Comparison of ENCODE assay signal across 23 mouse cellular contexts in the genomic region with DNA sequence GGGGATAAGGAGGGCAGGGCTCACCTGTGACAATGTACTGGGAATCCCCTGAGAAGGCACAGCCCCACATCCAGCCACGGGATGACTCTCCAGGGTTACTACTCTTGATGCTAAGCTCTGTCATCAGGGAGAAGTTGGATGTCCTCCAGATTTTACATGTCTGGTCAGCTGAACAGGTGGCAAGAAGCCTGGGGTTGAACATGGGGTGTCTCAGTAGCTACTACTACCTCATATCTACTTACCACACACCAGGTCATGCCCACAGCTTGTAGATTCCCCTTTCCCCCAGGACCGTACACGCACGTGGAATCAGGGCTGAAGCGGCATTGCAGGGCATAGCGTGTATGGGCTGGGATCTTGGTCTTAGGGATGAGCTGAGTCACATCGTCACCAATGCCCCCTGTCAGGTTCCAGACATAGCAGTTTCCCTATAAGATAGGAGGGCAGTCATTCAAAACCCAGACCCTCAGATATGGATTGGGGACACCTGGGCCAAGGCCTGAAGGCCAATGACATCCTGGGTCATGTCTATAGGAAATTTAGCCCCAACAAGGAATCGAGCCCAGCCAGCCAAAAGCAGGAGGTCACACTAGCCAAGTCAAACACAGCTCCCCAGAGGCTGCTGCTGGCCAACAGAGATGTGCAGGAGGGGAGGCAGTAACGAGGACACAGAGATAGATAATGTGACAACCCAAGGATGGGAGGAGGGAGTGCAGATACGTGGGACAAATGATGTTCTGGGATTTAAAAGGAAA. TPM values are rescaled to one million over a fixed set of nuclear protein-coding genes. Genes with fewer than 3 reads are reported as not detected.
DNase-seq lines count a peak whose midpoint lies in the region; ATAC-seq and TF ChIP-seq lines count a peak whose summit lies in the region.
"Had no signal": no experiment of that assay in that cellular context is flagged by ENCODE, and none has a peak within 500 bp of the region (broad histone marks: within the 10 kb centered on the region; RNA-seq: fewer than 3 reads in every experiment).

No protein-coding gene starts in this region.

- H3K27me3 ChIP-seq in heart, embryonic 13.5 days (replicated peaks), result no peaks in the 10 kb centered on the region
- H3K27me3 ChIP-seq in liver, embryonic 15.5 days, result no peaks in the 10 kb centered on the region
- no peaks in the 10 kb centered on the region for H3K27me3 ChIP-seq in liver, embryonic 11.5 days (replicated peaks; ENCODE audit: control insufficient read depth, insufficient read depth, low read length)
- H3K27me3 ChIP-seq: CH12.LX; embryonic facial prominence, embryonic 13.5 days; forebrain, embryonic 13.5 days; hindbrain, embryonic 15.5 days; Patski had no signal

- no peak overlapping the region for H3K27ac ChIP-seq in heart, embryonic 13.5 days (replicated peaks)
- H3K27ac ChIP-seq in liver, embryonic 15.5 days (replicated peaks), result 0 out of 2 replicates have a peak overlapping the region, but pooled peaks have one; percentile 95
- H3K27ac ChIP-seq in liver, embryonic 11.5 days (ENCODE audit: low read depth, low read length), result no peak overlapping the region
- no peak overlapping the region for H3K27ac ChIP-seq in bone marrow, adult 2 months (ENCODE audit: control insufficient read depth, insufficient read depth, low read depth, low read length, poor library complexity)
- H3K27ac ChIP-seq: embryonic facial prominence, embryonic 13.5 days; forebrain, embryonic 13.5 days; gastrocnemius, adult 2 months; hindbrain, embryonic 15.5 days had no signal

- 89% methylated on average over 10 of the region's 10 CpGs for WGBS in heart, embryonic 13.5 days
- WGBS in liver, embryonic 15.5 days (ENCODE audit: insufficient replicate concordance), result 78% methylated on average over 10 of the region's 10 CpGs
- 90% methylated on average over 10 of the region's 10 CpGs for WGBS in liver, embryonic 11.5 days
- 86% methylated on average over 10 of the region's 10 CpGs for WGBS in bone marrow, adult 2 months

- no peak overlapping the region for H3K4me3 ChIP-seq in heart, embryonic 13.5 days
- H3K4me3 ChIP-seq in liver, embryonic 15.5 days (replicated peaks), result 0 out of 2 replicates have a peak overlapping the region, but pooled peaks have one; percentile 93
- H3K4me3 ChIP-seq in liver, embryonic 11.5 days (ENCODE audit: low read depth, low read length), result no peak overlapping the region
- H3K4me3 ChIP-seq in bone marrow, adult 2 months (replicated peaks; ENCODE audit: control insufficient read depth, low read depth, low read length), result peak overlapping the region; percentile 40
- H3K4me3 ChIP-seq: embryonic facial prominence, embryonic 13.5 days; forebrain, embryonic 13.5 days; gastrocnemius, adult 2 months; hindbrain, embryonic 15.5 days had no signal

- peak; percentile 45 for DNase-seq in cerebellum, adult 9-11 months
- no peak for DNase-seq in cerebellum, adult 18-20 months
- no peak for DNase-seq in heart, postnatal 4 days
- no peak for DNase-seq in liver, embryonic 11.5 days (ENCODE audit: low spot score)
- DNase-seq: adrenal gland, adult 2 months; adrenal gland, postnatal 25 days; cerebellum, postnatal 14 days; gastrocnemius, adult 2 months; gastrocnemius, postnatal 36 days; heart, postnatal 10 days; kidney, adult 2 months had no signal

- peaks cover 48% of the 10 kb centered on the region for H3K36me3 ChIP-seq in heart, embryonic 13.5 days
- H3K36me3 ChIP-seq in liver, embryonic 15.5 days (replicated peaks), result peaks cover 67% of the 10 kb centered on the region
- peaks cover 24% of the 10 kb centered on the region for H3K36me3 ChIP-seq in liver, embryonic 11.5 days (ENCODE audit: control insufficient read depth, insufficient read depth, low read length)

- H3K9me3 ChIP-seq in heart, embryonic 13.5 days, result no peaks in the 10 kb centered on the region
- no peaks in the 10 kb centered on the region for H3K9me3 ChIP-seq in liver, embryonic 15.5 days (replicated peaks)
- H3K9me3 ChIP-seq in liver, embryonic 11.5 days (ENCODE audit: control insufficient read depth, low read length), result no peaks in the 10 kb centered on the region
- H3K9me3 ChIP-seq: embryonic facial prominence, embryonic 13.5 days; forebrain, embryonic 13.5 days; hindbrain, embryonic 15.5 days had no signal

- TF ChIP-seq CTCF in bone marrow, adult 2 months (IDR thresholded peaks at IDR 0.05; ENCODE audit: control insufficient read depth, insufficient read depth, low read length), result no peak

- H3K4me2 ChIP-seq in heart, embryonic 13.5 days, result no peak overlapping the region
- H3K4me2 ChIP-seq in liver, embryonic 15.5 days, result no peak overlapping the region; the same call in 1 of the 2 replicates
- H3K4me2 ChIP-seq in liver, embryonic 11.5 days, result no peak overlapping the region
- H3K4me2 ChIP-seq: embryonic facial prominence, embryonic 13.5 days; forebrain, embryonic 13.5 days; hindbrain, embryonic 15.5 days had no signal

- no peak for TF ChIP-seq POLR2A in bone marrow, adult 2 months (IDR thresholded peaks at IDR 0.05; ENCODE audit: borderline replicate concordance, control insufficient read depth, low read depth, low read length)

- H3K9ac ChIP-seq in heart, embryonic 13.5 days, result 0 out of 2 replicates have a peak overlapping the region, but pooled peaks have one; percentile 29
- H3K9ac ChIP-seq in liver, embryonic 15.5 days, result no peak overlapping the region
- no peak overlapping the region for H3K9ac ChIP-seq in liver, embryonic 11.5 days (ENCODE audit: low read depth, low read length)
- H3K9ac ChIP-seq: forebrain, embryonic 13.5 days; hindbrain, embryonic 15.5 days had no signal

- H3K4me1 ChIP-seq in heart, embryonic 13.5 days, result peaks cover 53% of the 10 kb centered on the region
- H3K4me1 ChIP-seq in liver, embryonic 15.5 days (replicated peaks), result peaks cover 60% of the 10 kb centered on the region
- H3K4me1 ChIP-seq in liver, embryonic 11.5 days (replicated peaks; ENCODE audit: control insufficient read depth, insufficient read depth, low read length), result peaks cover 29% of the 10 kb centered on the region
- H3K4me1 ChIP-seq in bone marrow, adult 2 months (ENCODE audit: control insufficient read depth, insufficient read depth, low read length), result peaks cover 5% of the 10 kb centered on the region; the same call in 1 of the 2 replicates

- ATAC-seq in heart, embryonic 13.5 days (ENCODE audit: extremely low read depth, insufficient number of reproducible peaks, low FRiP score, low TSS enrichment), result no peak
- no peak for ATAC-seq in liver, embryonic 15.5 days (ENCODE audit: insufficient read depth)
- no peak for ATAC-seq in liver, embryonic 11.5 days (replicated peaks; ENCODE audit: low FRiP score)
- ATAC-seq in activated CD4-positive, CD25-positive, alpha-beta regulatory T cell, adult 4 months, result no peak
- ATAC-seq: forebrain, embryonic 13.5 days; intestine, embryonic 16.5 days; Patski had no signal

RNA-seq across cellular contexts. Expression of a gene that starts 2.5 kb away (rescaled TPM):
- 0.27 TPM in 1 of 2 replicates, not detected in the other for polyA plus RNA-seq in heart, embryonic 13.5 days (2015; fragmentation: Nextera tagmentation; extraction: Ambion mirVana)
- under 1 TPM in 1 of 2 experiments, not detected in 1; 0.29 TPM for total RNA-seq in heart, postnatal 4 days (2021)
- polyA plus RNA-seq in liver, embryonic 15.5 days (2015; fragmentation: Nextera tagmentation; extraction: Ambion mirVana), result 0.13 TPM in 1 of 2 replicates, not detected in the other
- polyA plus RNA-seq in liver, embryonic 11.5 days (2014; fragmentation: Nextera tagmentation; extraction: Ambion mirVana), result 0.25 and 0.26 TPM in 2 replicates
- polyA plus RNA-seq in bone marrow, adult 2 months (2011; ENCODE audit: insufficient read depth, insufficient read length, low replicate concordance, missing spikeins), result 3.3 TPM in 1 of 2 replicates, not detected in the other
- not detected for polyA plus RNA-seq in activated CD4-positive, CD25-positive, alpha-beta regulatory T cell, adult 4 months (2017; shearing (Covaris generic))
- total RNA-seq: gastrocnemius, adult 2 months had no signal
- polyA plus RNA-seq: embryonic facial prominence, embryonic 13.5 days; heart, embryonic 14.5 days had no signal

RNA-seq across cellular contexts. Expression of a gene that starts 2.7 kb away (rescaled TPM):
- 18.1 TPM in 2 replicates for polyA plus RNA-seq in heart, embryonic 13.5 days (2015; fragmentation: Nextera tagmentation; extraction: Ambion mirVana)
- total RNA-seq in heart, postnatal 4 days (2021), result 10 to 100 TPM; 14.9 to 16.3 TPM
- polyA plus RNA-seq in liver, embryonic 15.5 days (2015; fragmentation: Nextera tagmentation; extraction: Ambion mirVana), result 12.0 and 13.6 TPM in 2 replicates
- polyA plus RNA-seq in liver, embryonic 11.5 days (2014; fragmentation: Nextera tagmentation; extraction: Ambion mirVana), result 22.3 TPM in 2 replicates
- 9.8 and 22.9 TPM in 2 replicates for polyA plus RNA-seq in bone marrow, adult 2 months (2011; ENCODE audit: insufficient read depth, insufficient read length, low replicate concordance, missing spikeins)
- 10 to 100 TPM; 12.6 to 15.3 TPM for polyA plus RNA-seq in activated CD4-positive, CD25-positive, alpha-beta regulatory T cell, adult 4 months (2017; shearing (Covaris generic))

RNA-seq across cellular contexts. Expression of a gene that starts 6.0 kb away (rescaled TPM):
- polyA plus RNA-seq in heart, embryonic 13.5 days (2015; fragmentation: Nextera tagmentation; extraction: Ambion mirVana), result 61.3 and 66.8 TPM in 2 replicates
- 10 to 100 TPM; 46.5 to 49.3 TPM for total RNA-seq in heart, postnatal 4 days (2021)
- 60.5 and 61.2 TPM in 2 replicates for polyA plus RNA-seq in liver, embryonic 15.5 days (2015; fragmentation: Nextera tagmentation; extraction: Ambion mirVana)
- 119 and 123 TPM in 2 replicates for polyA plus RNA-seq in liver, embryonic 11.5 days (2014; fragmentation: Nextera tagmentation; extraction: Ambion mirVana)
- polyA plus RNA-seq in bone marrow, adult 2 months (2011; ENCODE audit: insufficient read depth, insufficient read length, low replicate concordance, missing spikeins), result 33.0 and 34.7 TPM in 2 replicates
- 1 to 10 TPM; 3.3 to 6.2 TPM for polyA plus RNA-seq in activated CD4-positive, CD25-positive, alpha-beta regulatory T cell, adult 4 months (2017; shearing (Covaris generic))

RNA-seq across cellular contexts. Expression of a gene that starts 6.1 kb away (rescaled TPM):
- 24.5 and 25.9 TPM in 2 replicates for polyA plus RNA-seq in heart, embryonic 13.5 days (2015; fragmentation: Nextera tagmentation; extraction: Ambion mirVana)
- 10 to 100 TPM; 17.3 to 19.3 TPM for total RNA-seq in heart, postnatal 4 days (2021)
- 11.5 and 14.2 TPM in 2 replicates for polyA plus RNA-seq in liver, embryonic 15.5 days (2015; fragmentation: Nextera tagmentation; extraction: Ambion mirVana)
- 20.0 and 23.5 TPM in 2 replicates for polyA plus RNA-seq in liver, embryonic 11.5 days (2014; fragmentation: Nextera tagmentation; extraction: Ambion mirVana)
- 34.5 and 70.1 TPM in 2 replicates for polyA plus RNA-seq in bone marrow, adult 2 months (2011; ENCODE audit: insufficient read depth, insufficient read length, low replicate concordance, missing spikeins)
- polyA plus RNA-seq in activated CD4-positive, CD25-positive, alpha-beta regulatory T cell, adult 4 months (2017; shearing (Covaris generic)), result 10 to 100 TPM; 22.6 to 37.5 TPM

RNA-seq across cellular contexts. Expression of a gene that starts 12.2 kb away (rescaled TPM):
- 0.55 and 0.76 TPM in 2 replicates for polyA plus RNA-seq in heart, embryonic 13.5 days (2015; fragmentation: Nextera tagmentation; extraction: Ambion mirVana)
- under 1 TPM; 0.34 to 0.91 TPM for total RNA-seq in heart, postnatal 4 days (2021)
- 0.05 and 0.09 TPM in 2 replicates for polyA plus RNA-seq in liver, embryonic 15.5 days (2015; fragmentation: Nextera tagmentation; extraction: Ambion mirVana)
- polyA plus RNA-seq in liver, embryonic 11.5 days (2014; fragmentation: Nextera tagmentation; extraction: Ambion mirVana), result 0.47 and 0.56 TPM in 2 replicates
- not detected in 2 replicates for polyA plus RNA-seq in bone marrow, adult 2 months (2011; ENCODE audit: insufficient read depth, insufficient read length, low replicate concordance, missing spikeins)
- polyA plus RNA-seq in activated CD4-positive, CD25-positive, alpha-beta regulatory T cell, adult 4 months (2017; shearing (Covaris generic)), result under 1 TPM; 0.10 to 0.17 TPM
- total RNA-seq: hematopoietic stem cell, adult 5-6 weeks had no signal

Comparison
In these comparisons a context has a peak if more than half of its experiments do, and no peak if none do; other contexts are left out.
1. H3K4me3 ChIP-seq: peak in liver, embryonic 15.5 days (single experiment) and bone marrow, adult 2 months (single experiment); none in heart, embryonic 13.5 days (single experiment) and liver, embryonic 11.5 days (single experiment).